Mouse (Mus musculus): ENCODE measurements at regions not wholly inside any gene's neighbourhood (a gene's known extent, or its start where the extent isn't known, plus 50 kb on each side); places are given as distances from the start of the nearest gene placed in this dataset.

DNA sequence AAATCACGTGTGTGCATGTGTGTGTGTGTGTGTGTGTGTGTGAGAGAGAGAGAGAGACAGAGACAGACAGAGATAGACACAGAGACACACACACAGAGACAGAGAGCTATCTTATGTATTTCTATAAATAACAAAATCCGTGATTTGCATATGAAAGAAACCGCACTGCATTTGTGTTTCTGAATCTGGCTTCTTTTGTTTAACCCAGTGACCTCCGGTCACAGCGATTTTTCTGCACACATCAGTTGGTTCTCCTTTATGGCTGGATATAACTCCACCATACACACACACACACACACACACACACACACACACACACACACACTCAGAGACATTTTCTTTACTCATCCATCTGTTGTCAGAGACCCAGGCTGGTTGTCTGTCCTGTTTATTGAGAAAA lies 58.2 kb upstream of the Lhx8 start:
- DNase-seq (ENCODE audit: low spot score): no peak

DNA sequence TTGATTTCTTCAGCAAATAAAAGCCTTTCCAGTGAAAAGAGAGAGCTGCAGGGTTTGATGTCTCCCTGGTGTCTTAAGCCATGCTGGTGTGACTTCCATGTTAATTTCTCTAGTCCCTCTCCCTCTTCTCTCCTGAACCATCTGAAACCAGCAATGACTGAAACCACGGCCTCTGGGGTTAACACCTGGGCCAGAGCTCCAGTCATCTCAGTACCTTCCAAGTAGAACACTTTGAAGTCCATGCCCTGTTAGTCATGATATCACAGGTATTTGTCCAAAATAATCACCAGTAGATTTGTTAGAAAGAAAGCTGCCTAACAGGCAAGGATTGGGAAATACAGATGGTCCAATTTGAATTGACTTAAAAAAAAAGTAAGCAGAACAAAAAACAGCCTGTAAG lies 56.8 kb upstream of the Lhx8 start:
- no peak for DNase-seq (ENCODE audit: low spot score)

DNA sequence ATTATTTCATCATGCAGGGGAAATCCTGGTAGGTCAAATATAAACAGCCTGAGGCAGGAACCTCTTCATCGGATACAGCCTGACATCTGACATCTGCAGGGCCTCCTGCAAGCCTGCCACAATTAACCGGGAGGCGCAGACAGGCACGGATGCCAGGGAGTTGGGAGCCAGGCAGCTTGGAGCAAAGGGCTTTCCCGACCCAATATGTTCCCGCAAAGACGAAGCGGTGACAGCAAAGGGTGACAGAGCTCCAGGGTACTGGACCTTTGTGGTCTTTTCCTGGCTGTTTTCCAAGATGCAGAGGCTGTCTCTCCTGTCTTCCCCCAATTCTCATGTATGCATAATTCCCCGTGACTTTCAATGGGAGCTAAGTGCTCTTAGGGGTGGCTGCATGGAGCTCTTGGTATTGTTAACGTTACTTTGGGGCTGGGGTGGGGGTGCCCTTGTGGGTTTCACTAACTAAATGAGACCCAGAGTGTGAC lies 55.4 kb upstream of the Lhx8 start:
- DNase-seq (ENCODE audit: low spot score): no peak

DNA sequence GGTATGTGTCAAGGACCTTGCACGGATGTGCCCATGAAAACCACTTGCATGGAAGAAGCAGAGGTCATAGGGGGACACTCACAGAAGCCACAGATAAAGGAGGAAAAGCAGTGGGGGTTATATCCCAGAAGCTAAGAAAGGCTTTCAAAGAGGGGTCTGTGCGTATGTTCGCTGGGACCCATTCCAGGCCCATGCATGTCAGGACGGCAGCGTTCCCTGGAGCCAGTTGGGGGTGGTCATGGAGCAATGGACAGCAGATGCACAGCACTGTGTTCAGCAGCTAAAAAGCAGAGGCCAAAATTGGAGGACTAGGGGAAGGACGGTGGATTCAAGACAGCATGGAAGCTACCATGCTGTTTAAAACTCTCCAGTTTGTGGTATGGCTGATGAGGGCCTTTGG lies 52.4 kb upstream of the Lhx8 start:
- no peak for DNase-seq (ENCODE audit: low spot score)

DNA sequence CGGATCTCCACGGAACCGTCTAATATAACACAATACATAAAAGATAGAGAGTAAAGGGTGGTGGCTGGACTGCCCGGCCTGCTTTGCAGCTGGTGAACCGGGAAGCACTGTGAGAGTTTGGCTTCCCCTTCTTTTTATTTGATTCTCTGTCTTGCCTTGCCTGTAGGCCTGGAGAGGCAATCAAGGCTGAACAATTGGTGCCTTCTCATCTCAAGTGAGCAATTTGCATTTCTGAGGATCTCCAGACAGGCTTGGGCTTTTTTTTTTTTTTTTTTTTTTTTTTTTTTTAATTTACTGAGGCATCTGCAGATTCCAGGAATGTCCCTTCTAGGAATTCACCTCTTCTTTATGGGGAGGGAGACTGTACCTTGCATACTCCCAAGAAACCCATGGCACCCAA lies 51.1 kb upstream of the Lhx8 start:
- DNase-seq (ENCODE audit: low spot score): no peak

Data from urinary bladder, postnatal 14 days (tissue).